Mouse (Mus musculus): ENCODE results near the gene Taf11. TPM values are rescaled to one million over a fixed set of nuclear protein-coding genes. Genes with fewer than 3 reads are reported as not detected.

The Taf11 gene
- polyA plus RNA-seq, 1 experiment: 6.6 TPM

DNA sequence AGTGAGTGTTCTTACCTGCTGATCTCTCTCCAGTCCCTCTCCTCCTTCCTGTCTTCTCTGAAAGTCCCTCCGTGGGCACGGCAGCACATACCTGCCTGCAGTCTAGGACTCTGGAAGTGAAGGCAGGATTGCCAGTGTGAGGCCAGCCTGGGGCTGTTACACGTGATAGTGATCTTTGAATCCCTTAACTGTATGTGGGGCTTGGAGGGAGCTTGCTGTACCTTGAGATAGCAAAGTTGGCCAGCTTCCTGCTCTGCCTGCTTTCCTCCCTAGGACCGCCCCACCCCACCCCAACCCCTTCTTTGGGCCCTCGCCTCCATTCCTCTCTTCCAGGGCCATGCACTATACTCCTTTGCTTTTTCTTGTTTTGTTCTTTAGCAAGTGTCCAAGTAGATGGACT, 35.1 kb downstream of the Taf11 start:
- WGBS: 59% methylated on average over 5 of the region's 5 CpGs
- no peaks in the 10 kb centered on the region for H3K4me1 ChIP-seq (ENCODE audit: control insufficient read depth, insufficient read depth, insufficient read length)
- no peaks in the 10 kb centered on the region for H3K36me3 ChIP-seq (ENCODE audit: control insufficient read depth, insufficient read depth, low read length)
- H3K4me3 ChIP-seq (ENCODE audit: extremely low read depth, insufficient read depth, insufficient read length): no peak overlapping the region
- DNase-seq (ENCODE audit: low read depth in 1 of 2, low spot score in 2 of 2): no peak
- no peak overlapping the region for H3K27ac ChIP-seq (ENCODE audit: insufficient read depth, low read length)
- TF ChIP-seq POLR2A (IDR thresholded peaks at IDR 0.05; ENCODE audit: low read depth, low read length) (no peak), CTCF (IDR thresholded peaks at IDR 0.05; ENCODE audit: extremely low read depth, insufficient read depth, insufficient read length, insufficient replicate concordance) (no peak)
- no peaks in the 10 kb centered on the region for H3K27me3 ChIP-seq (ENCODE audit: control insufficient read depth, insufficient read depth, low read length)

DNA sequence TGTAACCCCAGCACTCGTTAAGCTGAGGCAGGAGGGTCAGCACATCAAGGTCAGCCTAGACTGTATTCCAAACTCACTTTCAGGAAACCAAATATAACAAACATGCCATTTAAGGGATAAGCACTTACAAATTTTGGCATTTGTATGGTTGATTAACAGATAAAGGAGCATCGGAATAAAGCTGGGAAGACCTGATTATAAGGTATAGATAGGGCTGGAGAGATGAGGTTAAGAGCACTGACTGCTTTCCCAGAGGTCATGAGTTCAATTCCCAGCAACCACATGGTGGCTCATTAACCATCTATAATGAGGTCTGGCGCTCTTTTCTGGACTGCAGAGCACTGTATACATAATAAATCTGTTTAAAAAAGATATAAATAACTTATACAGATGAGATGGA, 36.1 kb downstream of the Taf11 start:
- no peak overlapping the region for H3K4me3 ChIP-seq (ENCODE audit: extremely low read depth, insufficient read depth, insufficient read length)
- no peak for DNase-seq (ENCODE audit: low read depth in 1 of 2, low spot score in 2 of 2)
- no peak for TF ChIP-seq CTCF (IDR thresholded peaks at IDR 0.05; ENCODE audit: extremely low read depth, insufficient read depth, insufficient read length, insufficient replicate concordance)
- TF ChIP-seq POLR2A (IDR thresholded peaks at IDR 0.05; ENCODE audit: low read depth, low read length): no peak
- no peaks in the 10 kb centered on the region for H3K36me3 ChIP-seq (ENCODE audit: control insufficient read depth, insufficient read depth, low read length)
- no peak overlapping the region for H3K27ac ChIP-seq (ENCODE audit: insufficient read depth, low read length)
- no peaks in the 10 kb centered on the region for H3K27me3 ChIP-seq (ENCODE audit: control insufficient read depth, insufficient read depth, low read length)
- no peaks in the 10 kb centered on the region for H3K4me1 ChIP-seq (ENCODE audit: control insufficient read depth, insufficient read depth, insufficient read length)
- 80% methylated on average over 3 of the region's 3 CpGs for WGBS

DNA sequence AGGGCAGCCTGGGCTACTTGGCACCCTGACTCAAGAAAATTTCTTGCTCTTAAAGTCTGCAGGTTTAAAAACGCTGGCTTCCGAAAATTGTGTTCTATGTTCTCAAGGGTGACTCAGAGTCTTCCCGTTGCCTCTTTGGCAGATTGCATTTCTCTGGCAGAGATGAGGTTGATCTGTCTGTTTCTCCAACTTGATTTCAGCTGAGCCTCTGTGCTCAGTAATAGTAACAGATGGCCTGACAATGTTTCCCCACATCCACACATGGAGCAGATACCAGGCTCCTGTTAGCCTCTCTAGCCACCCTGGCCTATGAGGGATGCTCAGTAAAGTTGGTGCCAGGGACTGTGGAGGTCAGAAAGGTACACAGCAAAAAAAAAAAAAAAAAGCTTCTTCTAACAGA, 37.8 kb downstream of the Taf11 start:
- no peak overlapping the region for H3K27ac ChIP-seq (ENCODE audit: insufficient read depth, low read length)
- WGBS: 87% methylated on average over 3 of the region's 3 CpGs
- H3K27me3 ChIP-seq (ENCODE audit: control insufficient read depth, insufficient read depth, low read length): no peaks in the 10 kb centered on the region
- no peak for DNase-seq (ENCODE audit: low read depth in 1 of 2, low spot score in 2 of 2)
- no peaks in the 10 kb centered on the region for H3K4me1 ChIP-seq (ENCODE audit: control insufficient read depth, insufficient read depth, insufficient read length)
- no peak overlapping the region for H3K4me3 ChIP-seq (ENCODE audit: extremely low read depth, insufficient read depth, insufficient read length)
- TF ChIP-seq CTCF (IDR thresholded peaks at IDR 0.05; ENCODE audit: extremely low read depth, insufficient read depth, insufficient read length, insufficient replicate concordance) (no peak), POLR2A (IDR thresholded peaks at IDR 0.05; ENCODE audit: low read depth, low read length) (no peak)
- H3K36me3 ChIP-seq (ENCODE audit: control insufficient read depth, insufficient read depth, low read length): no peaks in the 10 kb centered on the region

DNA sequence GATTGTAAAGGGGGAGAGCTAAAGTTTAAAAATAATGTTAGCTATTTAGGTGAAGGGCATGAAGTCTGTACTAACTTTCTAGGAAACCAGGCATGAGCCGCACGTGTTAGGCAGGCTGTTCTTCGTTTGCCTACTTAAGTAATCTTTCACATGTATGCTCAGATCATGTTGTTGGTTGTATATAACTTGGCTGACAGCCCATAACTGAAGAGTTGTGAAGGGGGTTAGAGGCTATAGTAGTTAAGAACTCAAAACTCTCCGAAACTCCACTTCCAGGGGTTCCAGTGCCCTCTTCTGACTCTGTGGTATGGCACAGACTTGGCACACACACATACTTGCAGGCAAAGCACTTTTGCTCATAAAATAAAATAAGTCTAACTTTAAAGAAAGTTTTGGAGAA, 42.9 kb downstream of the Taf11 start:
- TF ChIP-seq POLR2A (IDR thresholded peaks at IDR 0.05; ENCODE audit: low read depth, low read length) (no peak), CTCF (IDR thresholded peaks at IDR 0.05; ENCODE audit: extremely low read depth, insufficient read depth, insufficient read length, insufficient replicate concordance) (no peak)
- Histone ChIP-seq H3K4me3 (ENCODE audit: extremely low read depth, insufficient read depth, insufficient read length) (no peak overlapping the region), H3K27me3 (ENCODE audit: control insufficient read depth, insufficient read depth, low read length) (no peaks in the 10 kb centered on the region), H3K4me1 (ENCODE audit: control insufficient read depth, insufficient read depth, insufficient read length) (no peaks in the 10 kb centered on the region), H3K36me3 (ENCODE audit: control insufficient read depth, insufficient read depth, low read length) (no peaks in the 10 kb centered on the region), H3K27ac (ENCODE audit: insufficient read depth, low read length) (no peak overlapping the region)
- no peak for DNase-seq (ENCODE audit: low read depth in 1 of 2, low spot score in 2 of 2)
- WGBS: 86% methylated on average over 4 of the region's 4 CpGs

DNA sequence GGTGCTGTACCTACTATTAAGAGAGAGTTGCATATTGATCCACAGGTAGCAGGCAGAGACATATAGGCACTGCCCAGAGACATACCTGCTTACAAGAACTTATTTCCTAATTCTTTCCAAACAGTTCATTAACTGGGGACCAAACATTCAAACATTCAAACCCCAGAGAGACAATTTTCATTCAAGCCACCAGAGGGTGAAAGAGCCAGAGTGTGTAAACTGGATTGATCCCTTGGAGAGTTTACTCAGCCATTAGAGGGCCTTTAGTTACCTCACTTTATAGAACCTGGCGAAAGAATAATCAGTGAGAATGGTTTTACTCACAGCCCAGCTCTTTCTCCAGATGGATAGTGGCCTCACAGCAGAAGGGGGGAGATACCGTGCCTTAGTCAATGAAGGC, 44.2 kb downstream of the Taf11 start:
- Histone ChIP-seq H3K4me3 (ENCODE audit: extremely low read depth, insufficient read depth, insufficient read length) (no peak overlapping the region), H3K27me3 (ENCODE audit: control insufficient read depth, insufficient read depth, low read length) (no peaks in the 10 kb centered on the region), H3K36me3 (ENCODE audit: control insufficient read depth, insufficient read depth, low read length) (no peaks in the 10 kb centered on the region), H3K4me1 (ENCODE audit: control insufficient read depth, insufficient read depth, insufficient read length) (no peaks in the 10 kb centered on the region), H3K27ac (ENCODE audit: insufficient read depth, low read length) (no peak overlapping the region)
- DNase-seq (ENCODE audit: low read depth in 1 of 2, low spot score in 2 of 2): no peak
- 90% methylated on average over 2 of the region's 2 CpGs for WGBS
- TF ChIP-seq CTCF (IDR thresholded peaks at IDR 0.05; ENCODE audit: extremely low read depth, insufficient read depth, insufficient read length, insufficient replicate concordance) (no peak), POLR2A (IDR thresholded peaks at IDR 0.05; ENCODE audit: low read depth, low read length) (no peak)

DNA sequence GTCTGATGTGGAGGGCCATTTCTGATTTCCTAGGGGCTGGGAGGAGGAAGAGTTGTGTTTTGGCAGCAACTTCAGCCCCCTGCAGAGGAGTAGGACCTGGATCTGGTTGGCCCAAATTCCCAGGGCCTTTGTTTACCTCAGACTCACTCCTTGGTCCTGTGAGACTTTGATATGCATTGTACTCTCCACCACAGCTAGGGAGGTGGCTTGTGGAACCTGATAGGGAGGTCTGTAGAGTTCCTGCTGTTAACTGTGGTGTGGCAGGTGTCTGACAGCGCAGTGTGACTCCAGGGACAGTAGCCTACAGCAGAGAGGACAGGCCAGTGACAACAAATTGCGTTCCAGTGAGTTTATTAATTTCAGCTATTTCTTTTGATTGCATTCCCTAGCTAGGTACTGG, 50.5 kb downstream of the Taf11 start:
- no peak overlapping the region for H3K4me3 ChIP-seq (ENCODE audit: extremely low read depth, insufficient read depth, insufficient read length)
- no peaks in the 10 kb centered on the region for H3K36me3 ChIP-seq (ENCODE audit: control insufficient read depth, insufficient read depth, low read length)
- H3K27me3 ChIP-seq (ENCODE audit: control insufficient read depth, insufficient read depth, low read length): peaks cover 8% of the 10 kb centered on the region
- H3K4me1 ChIP-seq (ENCODE audit: control insufficient read depth, insufficient read depth, insufficient read length): no peaks in the 10 kb centered on the region; the same call in 1 of the 2 replicates
- DNase-seq (ENCODE audit: low read depth in 1 of 2, low spot score in 2 of 2): no peak
- TF ChIP-seq POLR2A (IDR thresholded peaks at IDR 0.05; ENCODE audit: low read depth, low read length) (no peak), CTCF (IDR thresholded peaks at IDR 0.05; ENCODE audit: extremely low read depth, insufficient read depth, insufficient read length, insufficient replicate concordance) (no peak)
- 93% methylated on average over 2 of the region's 2 CpGs for WGBS
- H3K27ac ChIP-seq (ENCODE audit: insufficient read depth, low read length): no peak overlapping the region

DNA sequence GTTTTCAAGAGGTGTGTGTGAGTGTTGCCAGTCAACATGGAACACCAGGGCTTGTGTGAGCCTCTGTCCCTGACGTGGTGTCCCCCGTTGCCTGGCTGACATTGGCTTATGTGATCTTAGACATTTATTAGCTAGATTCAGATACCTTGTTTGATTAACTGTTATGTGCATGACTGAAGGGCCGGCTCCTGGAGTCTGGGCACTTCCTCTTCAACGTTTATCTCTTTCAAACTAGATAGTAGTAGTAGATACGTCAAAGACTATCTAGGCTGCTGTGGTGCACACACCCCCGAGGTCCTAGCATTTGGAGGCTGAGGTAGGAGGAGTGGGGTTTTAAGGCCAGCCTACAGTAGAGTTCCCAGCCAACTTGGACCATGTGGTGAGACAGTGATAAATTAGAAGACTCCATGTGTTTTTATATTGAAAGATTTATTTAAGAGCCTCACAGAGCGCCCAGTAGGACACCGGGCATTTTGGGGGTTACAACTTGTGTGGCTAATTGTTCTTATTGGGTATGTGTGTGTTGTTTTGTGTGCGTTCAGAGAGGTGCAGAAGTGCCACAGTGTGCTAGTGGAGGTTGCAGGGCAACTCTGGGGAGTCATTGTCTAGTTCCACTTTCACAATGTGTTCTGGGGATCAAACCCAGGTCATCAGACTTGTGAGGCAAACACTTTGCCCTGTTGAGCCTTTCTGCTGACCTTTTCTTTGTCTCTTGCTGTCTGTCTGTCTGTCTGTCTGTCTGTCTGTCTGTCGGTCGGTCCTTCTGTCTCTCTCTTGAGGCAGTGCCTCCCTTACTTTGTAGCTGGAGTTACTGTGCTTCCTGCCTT, 51.8 kb downstream of the Taf11 start:
- Histone ChIP-seq H3K4me3 (ENCODE audit: extremely low read depth, insufficient read depth, insufficient read length) (no peak overlapping the region), H3K27me3 (ENCODE audit: control insufficient read depth, insufficient read depth, low read length) (peaks cover 8% of the 10 kb centered on the region), H3K4me1 (ENCODE audit: control insufficient read depth, insufficient read depth, insufficient read length) (no peaks in the 10 kb centered on the region; the same call in 1 of the 2 replicates), H3K36me3 (ENCODE audit: control insufficient read depth, insufficient read depth, low read length) (no peaks in the 10 kb centered on the region; the same call in 1 of the 2 replicates), H3K27ac (ENCODE audit: insufficient read depth, low read length) (no peak overlapping the region)
- 42% methylated on average over 11 of the region's 11 CpGs for WGBS
- TF ChIP-seq CTCF (IDR thresholded peaks at IDR 0.05; ENCODE audit: extremely low read depth, insufficient read depth, insufficient read length, insufficient replicate concordance): no peak
- TF ChIP-seq POLR2A (IDR thresholded peaks at IDR 0.05; ENCODE audit: low read depth, low read length): no peak
- no peak for DNase-seq (ENCODE audit: low read depth in 1 of 2, low spot score in 2 of 2)
